Mouse (Mus musculus) mouse embryonic stem cell (cell line): ENCODE measurements around the gene Nfkbie.

Experiments used
- in situ Hi-C, 2 experiments: fragments of 300-500 bp; cut with MboI; formaldehyde crosslinking; loops; 1 replicate in 1 of 2; 3 replicates in 1 of 2; pipeline ENCODE4 v1.14.3; 2019 to 2020; ENCODE audit warnings: low sequenced_read_pairs in 2 of 2, low pct_unique_long_range_greater_than_20kb in 1 of 2, mixed read lengths in 1 of 2; ENCODE audit not compliant: unreplicated experiment in 1 of 2

Nfkbie gene

GRCm38 (mm10) chr17:45556514-45557245 lies 1.2 kb downstream of the Nfkbie start:
- in situ Hi-C loops = loop anchor here in 1 of 2 experiments (5.0 kb wide), 1 partner anchor 79 kb away; the partner anchor contains the start of gene Spats1

DNA sequence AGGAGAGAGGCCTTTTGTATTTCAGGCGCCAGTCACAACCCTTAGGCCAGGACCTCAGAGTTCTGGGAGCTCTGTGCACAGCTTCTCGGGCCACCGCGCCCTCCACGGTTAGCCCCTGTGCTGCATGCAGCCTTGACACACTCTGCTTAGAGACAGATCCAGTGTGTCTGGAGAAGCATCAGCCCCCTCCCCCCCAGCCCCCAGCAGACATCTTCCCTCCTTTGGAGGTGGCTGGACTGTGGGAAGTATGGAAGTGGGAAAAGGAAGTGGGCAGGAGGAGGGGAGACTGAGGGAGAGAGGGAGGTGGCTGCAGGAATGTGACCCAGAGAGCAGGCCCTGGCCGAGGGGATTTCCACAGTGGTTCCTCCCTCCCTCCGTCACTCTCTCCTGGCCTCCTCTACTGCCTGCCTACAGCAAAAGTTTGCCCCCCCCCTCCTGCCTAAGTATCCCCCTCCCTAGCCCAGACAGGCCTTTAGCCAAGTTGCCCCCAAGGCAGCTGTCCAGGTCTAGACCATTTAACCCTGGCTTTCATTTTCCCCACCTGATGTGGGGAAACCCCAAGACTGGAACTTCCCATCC lies 1.8 kb downstream of the Nfkbie start:
- in situ Hi-C loops = loop anchor here in 1 of 2 experiments (5.0 kb wide), 1 partner anchor 80 kb away; the partner anchor contains the start of gene Spats1

GRCm38 (mm10) chr17:45557998-45558862 lies 2.7 kb downstream of the Nfkbie start:
- in situ Hi-C loops = loop anchor here in 1 of 2 experiments (5.0 kb wide), 1 partner anchor 81 kb away; the partner anchor contains the start of gene Spats1

GRCm38 (mm10) chr17:45559732-45560525 lies 4.4 kb downstream of the Nfkbie start:
- in situ Hi-C loops = loop anchor here in 1 of 2 experiments (5.0 kb wide), 1 partner anchor 83 kb away; the partner anchor contains the start of gene Spats1

- in situ Hi-C loops = no loop called here
These were observed 7.7 kb downstream of the Nfkbie start for GRCm38 (mm10) chr17:45563216-45563615.

DNA sequence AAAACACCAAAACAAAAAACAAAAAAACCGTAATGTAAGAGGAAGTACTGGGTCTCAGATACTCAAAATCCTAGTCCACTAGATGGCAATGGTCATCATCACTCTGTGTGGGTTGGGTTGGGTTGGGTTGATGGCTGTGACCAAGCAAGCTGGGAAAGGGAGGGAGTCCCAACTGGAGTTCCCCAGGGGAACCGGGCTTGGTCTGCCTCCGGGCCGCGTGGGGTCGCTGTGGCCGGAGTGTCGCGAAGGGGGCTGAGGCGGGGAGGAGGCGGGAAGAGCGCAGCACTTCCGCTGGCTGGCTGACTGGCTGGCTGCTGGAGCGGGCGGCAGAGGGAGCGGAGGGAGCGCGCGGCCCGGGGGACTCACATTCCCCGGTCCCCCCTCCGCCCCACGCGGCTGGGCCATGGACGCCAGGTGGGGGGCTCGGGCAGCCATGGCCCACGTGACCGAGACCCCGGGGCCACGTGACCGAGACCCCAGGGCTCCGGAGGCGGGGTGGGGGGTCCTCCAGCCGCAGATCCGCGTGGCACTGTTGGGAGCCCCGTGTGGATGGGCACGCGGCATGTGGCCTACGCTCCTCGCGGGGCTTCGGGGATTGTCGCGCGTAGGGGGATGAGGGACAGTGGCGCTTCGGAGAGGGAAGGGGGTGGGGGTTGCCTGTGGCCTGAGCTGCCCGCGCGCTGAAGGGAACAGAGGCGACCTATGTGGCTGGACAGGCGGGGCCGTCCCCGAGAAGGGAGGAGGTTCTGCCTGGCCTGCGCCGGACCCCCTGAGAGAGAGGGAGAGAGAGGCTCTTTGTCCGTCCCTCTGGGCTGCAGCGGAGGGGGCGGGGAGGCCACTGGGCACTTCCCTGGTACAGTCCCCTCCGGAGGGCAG lies 8.4 kb downstream of the Nfkbie start, which contains the start of gene Slc35b2:
Gene Slc35b2, plus strand, starts transcription at position 220 of the 876 bp plus-strand sequence.
- in situ Hi-C loops = no loop called here

- in situ Hi-C loops = no loop called here
These were observed 9.1 kb downstream of the Nfkbie start for GRCm38 (mm10) chr17:45564531-45565084.

- in situ Hi-C loops = no loop called here
These were observed 9.6 kb downstream of the Nfkbie start for GRCm38 (mm10) chr17:45565103-45565502.

DNA sequence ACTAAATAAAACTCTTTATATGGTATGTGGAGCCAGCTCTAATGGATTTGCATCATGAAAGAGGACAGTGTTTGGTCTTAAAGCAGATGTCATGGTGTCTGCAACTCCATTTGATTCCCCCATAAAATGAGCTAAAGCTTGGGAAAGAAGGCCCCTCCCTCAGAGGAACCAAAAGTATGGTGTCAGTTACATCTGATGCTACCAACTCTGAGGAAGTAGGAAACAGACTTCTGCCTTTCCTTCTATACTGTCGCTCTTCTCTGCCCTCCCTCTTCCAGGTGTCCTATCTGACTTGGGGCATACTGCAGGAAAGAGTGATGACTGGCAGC lies 10.5 kb downstream of the Nfkbie start:
- in situ Hi-C loops = no loop called here

GRCm38 (mm10) chr17:45566360-45567161 lies 11.1 kb downstream of the Nfkbie start:
- in situ Hi-C loops = no loop called here

DNA sequence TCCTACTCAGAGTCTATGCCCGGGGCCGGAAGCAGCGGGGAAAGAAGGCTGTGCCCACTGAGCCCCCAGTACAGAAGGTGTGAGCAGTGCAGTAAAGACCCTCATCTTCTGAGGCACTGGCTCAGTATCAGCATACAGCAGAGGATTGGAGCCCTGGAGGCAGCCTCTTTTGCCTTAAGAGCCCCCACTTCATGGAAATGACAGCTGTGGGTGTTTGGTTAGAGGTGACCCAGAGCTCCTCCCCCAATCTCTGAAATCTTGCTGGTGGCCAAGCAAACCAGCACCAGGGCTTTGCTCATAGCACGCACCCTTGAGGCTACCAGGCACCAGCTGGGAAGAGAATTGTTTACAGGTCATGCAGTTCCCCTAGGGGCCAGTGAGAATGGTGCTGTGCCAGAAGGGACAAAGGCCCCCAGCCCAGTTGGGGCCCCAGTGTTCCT lies 11.7 kb downstream of the Nfkbie start:
- in situ Hi-C loops = no loop called here

GRCm38 (mm10) chr17:45568990-45569389 lies 13.5 kb downstream of the Nfkbie start:
- in situ Hi-C loops = no loop called here

DNA sequence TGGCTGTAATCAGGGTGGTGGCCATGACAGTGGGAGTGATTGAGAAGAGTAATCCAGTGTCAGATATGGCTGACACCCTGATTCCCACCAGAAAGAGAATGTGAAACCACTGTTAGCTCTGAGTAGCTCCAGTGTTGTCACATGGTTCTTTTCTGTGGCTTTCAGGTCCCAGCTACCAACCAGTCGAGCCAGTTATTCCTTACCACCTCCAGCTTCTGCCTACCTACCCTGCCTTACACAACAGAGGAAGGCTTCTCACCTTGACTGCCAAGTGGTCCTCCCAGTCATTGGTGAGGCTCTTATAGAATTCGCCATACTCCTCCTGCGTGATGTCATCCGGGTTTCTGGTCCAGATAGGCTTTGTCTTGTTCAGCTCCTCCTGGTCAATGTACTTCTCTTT lies 14.5 kb downstream of the Nfkbie start:
- in situ Hi-C loops = no loop called here

DNA sequence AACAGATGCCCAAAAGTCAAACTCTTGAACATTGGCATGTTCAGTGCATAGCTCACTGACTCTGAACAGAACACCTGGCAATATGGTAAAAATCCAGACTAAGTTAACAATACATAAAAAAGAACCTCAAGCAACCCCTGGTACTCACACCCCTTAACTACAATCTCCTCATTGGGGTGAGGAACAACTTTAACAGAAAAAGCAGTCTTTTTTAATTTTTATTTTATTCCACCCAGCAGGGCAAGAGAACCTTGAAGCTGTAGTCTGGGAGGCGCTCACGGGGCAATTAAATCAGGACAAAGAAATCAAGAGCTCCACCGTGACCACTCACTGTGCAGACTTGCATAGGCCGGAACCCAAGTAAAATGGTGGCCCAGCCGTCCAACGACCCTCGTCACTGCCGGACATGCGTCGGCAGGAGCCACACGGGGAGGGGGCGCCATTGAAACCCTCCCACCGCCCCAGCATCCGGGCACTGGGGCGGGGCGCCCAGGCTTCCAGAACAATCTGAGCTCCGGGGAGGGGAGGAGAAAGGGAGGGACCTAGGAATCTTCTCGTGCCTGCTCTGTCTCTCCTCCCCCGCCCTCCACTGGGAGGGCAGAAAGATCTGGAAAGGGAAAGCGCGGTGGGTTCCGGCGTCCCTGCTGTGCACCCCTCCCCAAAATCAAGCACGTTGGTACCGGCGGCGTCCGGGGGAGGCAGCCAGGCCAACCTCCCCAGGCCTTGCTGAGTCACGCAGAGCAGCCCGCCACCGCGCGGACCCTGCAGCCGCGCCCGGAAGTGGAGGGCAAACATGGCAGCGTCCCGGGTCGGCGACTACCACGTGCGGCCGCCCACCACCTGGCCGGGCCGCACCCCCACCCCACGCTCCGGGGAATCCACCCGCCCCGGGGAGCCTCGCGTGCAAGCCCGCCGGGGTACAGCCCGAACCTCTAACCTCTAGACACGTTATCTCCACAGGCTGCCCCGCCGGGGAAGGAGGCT lies 16.9 kb downstream of the Nfkbie start:
- in situ Hi-C loops = no loop called here

DNA sequence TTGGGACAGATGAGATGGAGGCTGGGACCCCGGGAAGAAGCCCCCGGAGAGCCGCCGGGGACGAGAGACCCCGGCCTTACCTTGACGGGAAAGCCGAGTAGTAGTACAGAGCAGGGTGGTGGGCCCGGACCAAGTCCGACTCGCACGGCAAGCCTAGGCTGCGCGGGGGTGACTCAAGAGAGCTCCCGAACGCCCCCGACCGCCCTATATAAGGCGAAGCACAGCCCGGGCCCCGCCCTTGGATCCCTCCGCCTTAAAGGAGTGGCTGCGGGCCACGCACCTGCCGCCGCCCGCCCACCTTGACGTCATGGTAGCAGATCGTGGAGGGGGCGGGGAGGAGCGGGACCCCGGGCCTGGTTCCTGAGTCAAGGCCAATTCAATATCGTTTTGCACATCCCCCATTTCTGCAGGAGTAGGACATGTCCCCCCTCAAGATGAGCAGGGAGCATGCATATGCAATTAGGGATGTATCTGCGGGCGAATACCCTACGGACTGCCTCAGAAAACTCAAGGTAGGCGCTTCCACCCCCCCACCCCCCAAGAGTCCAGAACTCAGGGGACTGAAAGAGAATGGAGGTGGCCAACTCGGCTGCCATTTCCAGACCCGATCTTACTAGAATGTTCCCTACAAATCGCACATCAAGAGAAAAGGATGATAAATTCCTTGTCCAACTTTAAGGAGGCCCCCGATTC lies 17.7 kb downstream of the Nfkbie start, which contains the start of gene Hsp90ab1:
Gene Hsp90ab1, minus strand, starts transcription at position 185 of the 693 bp plus-strand sequence.
- in situ Hi-C loops = no loop called here
